Mouse (Mus musculus): ENCODE data around the gene Shpk. TPM values are rescaled to one million over a fixed set of nuclear protein-coding genes. Genes with fewer than 3 reads are reported as not detected.

Gene Shpk
- 2.0 TPM for polyA plus RNA-seq (2014; fragmentation: Illumina TruSeq; extraction: RNeasy Lipid Tissue Mini Kit (QIAGEN cat#74804); ENCODE audit: insufficient read depth, low read depth, low replicate concordance)

DNA sequence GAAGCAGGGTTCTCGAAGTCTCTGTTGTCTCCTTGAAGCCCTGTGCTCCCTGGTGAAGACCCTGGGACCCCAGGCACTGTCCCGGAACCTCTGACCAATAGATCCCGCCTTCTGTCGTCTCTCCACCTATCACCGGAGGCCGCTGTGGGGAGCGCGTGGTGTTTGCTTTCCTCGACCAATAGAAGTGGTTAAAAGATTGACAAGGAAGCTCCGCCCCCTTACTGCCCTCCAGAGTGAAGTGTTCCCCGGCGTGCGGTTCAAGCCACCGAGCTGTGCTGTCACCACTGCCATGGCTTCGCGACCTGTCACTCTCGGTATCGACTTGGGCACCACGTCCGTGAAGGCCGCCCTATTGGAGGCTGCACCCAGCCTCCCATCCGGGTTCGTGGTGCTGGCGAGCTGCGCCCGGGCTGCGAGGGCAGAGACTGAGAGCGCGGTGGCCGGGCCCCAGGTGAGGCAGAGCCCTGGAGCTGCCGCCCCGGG lies at the start of gene Shpk:
Gene Shpk (plus strand): TSS at position 231 of the 483 bp plus-strand sequence.

DNA sequence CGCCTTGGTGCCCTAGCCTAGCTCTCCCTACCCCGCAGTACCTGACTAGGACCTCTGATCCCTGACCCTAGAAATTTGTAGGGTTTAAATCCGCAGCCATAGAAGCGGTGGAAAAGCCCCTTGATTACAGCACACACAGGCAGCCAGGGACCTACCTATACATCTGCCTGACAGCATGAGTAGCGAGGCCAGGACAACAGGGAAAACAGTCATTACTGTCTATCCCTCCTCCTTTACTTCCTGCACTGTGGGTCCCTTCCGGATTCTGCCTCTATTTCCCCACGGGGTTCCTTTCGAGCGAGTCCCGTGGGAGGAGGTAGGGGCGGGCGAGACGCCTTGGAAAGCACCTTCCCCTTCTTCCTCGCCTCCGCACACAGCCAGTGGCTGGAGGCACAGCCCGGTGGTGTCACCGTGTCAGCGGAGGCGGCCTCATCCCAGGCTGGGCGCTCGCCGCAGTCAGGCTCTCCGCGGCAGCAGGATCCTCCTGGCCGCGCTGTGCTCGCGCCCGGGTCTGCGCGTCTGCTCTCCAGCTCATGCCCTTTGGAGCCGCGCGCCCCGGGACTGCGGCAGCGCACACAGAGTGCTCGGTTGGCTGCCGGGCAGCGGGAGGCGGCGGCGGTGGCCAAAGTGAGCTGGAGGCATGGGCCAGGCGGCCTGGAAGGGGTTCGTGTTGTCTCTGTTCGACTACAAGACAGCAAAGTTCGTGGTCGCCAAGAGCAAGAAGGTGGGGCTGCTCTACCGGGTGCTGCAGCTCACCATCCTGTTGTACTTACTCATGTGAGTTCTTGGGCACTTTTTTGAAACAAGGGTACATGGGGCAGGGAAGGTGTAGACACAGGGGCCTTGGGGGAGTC lies 39.1 kb upstream of the Shpk start, which contains the start of gene P2rx5:
Gene P2rx5 (plus strand): TSS at position 465 of the 854 bp plus-strand sequence.

DNA sequence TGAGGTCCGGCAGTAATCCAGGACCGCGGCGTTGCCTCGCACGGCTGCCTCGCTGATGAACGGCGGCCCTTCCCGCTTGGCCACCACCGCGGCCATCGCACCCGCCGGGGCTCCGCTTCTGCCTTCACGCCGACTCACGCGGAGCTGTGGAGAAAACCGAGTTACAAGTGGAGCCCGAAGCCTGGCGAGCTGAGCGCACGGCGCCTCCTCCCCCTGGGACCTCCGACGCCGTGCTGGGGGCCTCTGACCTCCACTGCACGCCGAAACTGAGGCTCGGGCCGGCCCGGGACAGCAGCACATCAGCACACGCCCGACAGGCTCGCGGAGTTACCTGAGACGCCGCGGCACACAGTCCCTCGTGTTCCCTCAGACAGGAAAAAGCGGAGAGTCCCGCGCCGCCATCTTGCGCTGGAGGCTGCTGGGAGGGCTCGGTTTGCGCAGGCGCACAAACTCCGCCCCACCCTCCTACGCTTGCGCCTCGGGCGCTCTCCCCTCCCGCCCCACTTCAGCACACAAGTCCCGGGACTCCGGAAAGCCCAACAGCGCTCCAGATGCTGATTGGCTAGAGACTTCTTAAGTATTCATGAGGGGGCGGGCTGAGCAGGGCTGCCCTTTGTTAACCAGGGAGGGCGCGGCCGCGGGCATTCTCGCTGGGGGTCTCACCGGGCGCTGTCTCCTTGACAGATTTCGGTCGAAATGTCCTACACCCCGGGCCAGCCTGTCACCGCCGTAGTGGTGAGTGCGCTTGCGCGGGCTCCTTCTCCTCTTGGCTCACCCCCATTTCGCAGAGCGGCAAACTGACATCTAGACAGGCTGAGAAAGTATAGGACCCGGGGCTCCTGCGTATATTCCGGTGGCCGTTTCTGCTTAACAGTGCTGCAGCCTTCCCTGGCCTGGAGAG lies 22.4 kb upstream of the Shpk start, which contains the start of the genes Emc6 and Tax1bp3:
Gene Emc6 (minus strand): TSS at position 430 of the 901 bp plus-strand sequence.
Gene Tax1bp3 (plus strand): TSS at position 476 of the 901 bp plus-strand sequence.

DNA sequence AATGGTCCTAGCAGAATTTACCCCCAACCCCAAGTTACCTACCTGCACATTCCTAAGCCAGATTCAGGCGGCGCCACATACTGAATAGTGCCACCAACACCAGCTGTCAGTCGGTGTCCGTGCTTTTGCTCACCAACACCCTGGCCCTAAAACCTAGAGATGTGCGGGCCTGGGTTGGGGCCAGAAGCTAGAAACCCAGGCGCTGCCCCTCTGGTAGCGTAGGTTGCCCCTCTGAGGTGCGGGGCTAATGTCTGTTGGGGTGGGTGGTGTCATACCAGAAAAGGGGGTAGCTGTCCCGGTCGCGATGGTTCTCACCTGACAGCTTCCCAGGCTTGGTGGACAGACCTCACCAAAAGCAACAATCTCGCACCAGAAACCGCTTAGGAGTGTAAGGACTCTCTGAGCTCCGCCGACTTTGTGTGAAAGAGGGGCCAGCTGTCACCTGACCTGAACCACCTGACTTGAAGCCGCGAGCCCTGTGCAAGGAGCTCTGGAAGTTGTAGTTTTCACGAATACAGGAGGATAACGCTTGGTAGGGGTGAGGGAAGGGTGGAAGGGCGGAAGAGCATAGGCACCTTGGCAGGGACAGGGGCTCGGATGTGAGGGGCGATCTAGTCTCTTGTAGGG lies 544 bp upstream of the Shpk start, which contains the start of gene Ctns:
Gene Ctns (minus strand): TSS at position 440 of the 627 bp plus-strand sequence.

DNA sequence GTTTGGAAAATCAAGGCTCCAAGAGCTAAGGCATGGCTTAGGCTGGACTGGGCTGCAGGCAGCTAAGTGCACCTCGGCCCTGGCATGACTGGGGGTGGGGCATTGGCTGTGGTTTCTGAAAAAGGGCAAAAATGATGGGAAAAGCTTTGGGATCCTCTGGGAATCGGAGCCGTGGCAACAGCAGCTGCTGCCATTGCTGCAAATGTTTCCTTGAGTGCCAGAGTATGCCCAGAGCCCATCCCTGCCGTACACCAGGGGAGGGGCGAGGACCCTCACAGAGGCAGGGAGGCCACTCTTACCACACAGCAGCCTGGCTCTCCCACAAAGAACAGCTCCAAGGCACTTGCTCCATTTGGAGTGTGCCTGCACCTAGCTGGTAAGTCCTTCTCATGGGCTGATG lies 34.7 kb downstream of the Shpk start, which contains the start of gene Trpv1:
Gene Trpv1 (plus strand): TSS at position 301 of the 400 bp plus-strand sequence.

DNA sequence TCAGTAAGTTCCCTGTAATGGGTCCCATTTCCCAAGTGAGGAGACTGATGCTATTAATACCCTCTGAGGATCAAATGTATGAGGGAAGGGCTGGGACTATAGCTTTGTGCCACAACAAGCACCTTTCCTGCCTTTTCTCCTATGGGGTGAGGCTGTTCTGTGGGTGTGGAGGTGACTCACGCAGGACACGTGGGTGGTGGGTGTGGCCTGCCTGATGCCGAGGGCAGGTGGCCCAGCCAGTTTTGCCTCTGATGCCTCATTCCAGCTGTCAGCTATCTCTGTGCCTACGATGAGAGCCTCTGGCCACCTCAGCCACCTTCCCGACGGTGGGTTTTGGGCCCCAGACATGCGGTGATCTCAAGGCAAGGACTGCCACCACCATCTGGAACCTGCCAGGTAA lies 68.0 kb downstream of the Shpk start, which contains the start of gene Trpv3:
Gene Trpv3 (plus strand): TSS at position 122 of the 400 bp plus-strand sequence.

Other genes starting within 250 kb of the Shpk start
- gene Atp2a3, start 238.3 kb upstream of the Shpk start, polyA plus RNA-seq (2014; fragmentation: Illumina TruSeq; extraction: RNeasy Lipid Tissue Mini Kit (QIAGEN cat#74804); ENCODE audit: insufficient read depth, low read depth, low replicate concordance) = 58.2 TPM
- gene P2rx1, start 200.4 kb upstream of the Shpk start, polyA plus RNA-seq (2014; fragmentation: Illumina TruSeq; extraction: RNeasy Lipid Tissue Mini Kit (QIAGEN cat#74804); ENCODE audit: insufficient read depth, low read depth, low replicate concordance) = 2.5 TPM
- gene Camkk1, start 180.5 kb upstream of the Shpk start, polyA plus RNA-seq (2014; fragmentation: Illumina TruSeq; extraction: RNeasy Lipid Tissue Mini Kit (QIAGEN cat#74804); ENCODE audit: insufficient read depth, low read depth, low replicate concordance) = 4.1 TPM
- gene Ncbp3, start 151.7 kb upstream of the Shpk start, polyA plus RNA-seq (2014; fragmentation: Illumina TruSeq; extraction: RNeasy Lipid Tissue Mini Kit (QIAGEN cat#74804); ENCODE audit: insufficient read depth, low read depth, low replicate concordance) = 3.0 TPM
- 1.3 TPM for gene Itgae, start 108.9 kb upstream of the Shpk start, polyA plus RNA-seq (2014; fragmentation: Illumina TruSeq; extraction: RNeasy Lipid Tissue Mini Kit (QIAGEN cat#74804); ENCODE audit: insufficient read depth, low read depth, low replicate concordance)
- gene Haspin, start 61.2 kb upstream of the Shpk start, polyA plus RNA-seq (2014; fragmentation: Illumina TruSeq; extraction: RNeasy Lipid Tissue Mini Kit (QIAGEN cat#74804); ENCODE audit: insufficient read depth, low read depth, low replicate concordance) = 0.49 TPM
- gene P2rx5, start 39.0 kb upstream of the Shpk start, polyA plus RNA-seq (2014; fragmentation: Illumina TruSeq; extraction: RNeasy Lipid Tissue Mini Kit (QIAGEN cat#74804); ENCODE audit: insufficient read depth, low read depth, low replicate concordance) = 3.9 TPM
- 70.2 TPM for gene Emc6, start 22.4 kb upstream of the Shpk start, polyA plus RNA-seq (2014; fragmentation: Illumina TruSeq; extraction: RNeasy Lipid Tissue Mini Kit (QIAGEN cat#74804); ENCODE audit: insufficient read depth, low read depth, low replicate concordance)
- 108 TPM for gene Tax1bp3, start 22.4 kb upstream of the Shpk start, polyA plus RNA-seq (2014; fragmentation: Illumina TruSeq; extraction: RNeasy Lipid Tissue Mini Kit (QIAGEN cat#74804); ENCODE audit: insufficient read depth, low read depth, low replicate concordance)
- 7.2 TPM for gene Ctns, start 418 bp upstream of the Shpk start, polyA plus RNA-seq (2014; fragmentation: Illumina TruSeq; extraction: RNeasy Lipid Tissue Mini Kit (QIAGEN cat#74804); ENCODE audit: insufficient read depth, low read depth, low replicate concordance)
- 0.17 TPM for gene Trpv1, start 34.8 kb downstream of the Shpk start, polyA plus RNA-seq (2014; fragmentation: Illumina TruSeq; extraction: RNeasy Lipid Tissue Mini Kit (QIAGEN cat#74804); ENCODE audit: insufficient read depth, low read depth, low replicate concordance)
- 0.03 TPM for gene Trpv3, start 67.9 kb downstream of the Shpk start, polyA plus RNA-seq (2014; fragmentation: Illumina TruSeq; extraction: RNeasy Lipid Tissue Mini Kit (QIAGEN cat#74804); ENCODE audit: insufficient read depth, low read depth, low replicate concordance)
- gene Aspa, start 130.1 kb downstream of the Shpk start, polyA plus RNA-seq (2014; fragmentation: Illumina TruSeq; extraction: RNeasy Lipid Tissue Mini Kit (QIAGEN cat#74804); ENCODE audit: insufficient read depth, low read depth, low replicate concordance) = 6.8 TPM
- not detected for gene Gm49340, start 130.3 kb downstream of the Shpk start, polyA plus RNA-seq (2014; fragmentation: Illumina TruSeq; extraction: RNeasy Lipid Tissue Mini Kit (QIAGEN cat#74804); ENCODE audit: insufficient read depth, low read depth, low replicate concordance)
- gene Spata22, start 130.3 kb downstream of the Shpk start, polyA plus RNA-seq (2014; fragmentation: Illumina TruSeq; extraction: RNeasy Lipid Tissue Mini Kit (QIAGEN cat#74804); ENCODE audit: insufficient read depth, low read depth, low replicate concordance) = 0.19 TPM
- not detected for gene Olfr20, start 151.3 kb downstream of the Shpk start, polyA plus RNA-seq (2014; fragmentation: Illumina TruSeq; extraction: RNeasy Lipid Tissue Mini Kit (QIAGEN cat#74804); ENCODE audit: insufficient read depth, low read depth, low replicate concordance)
- gene Olfr376, start 171.8 kb downstream of the Shpk start, polyA plus RNA-seq (2014; fragmentation: Illumina TruSeq; extraction: RNeasy Lipid Tissue Mini Kit (QIAGEN cat#74804); ENCODE audit: insufficient read depth, low read depth, low replicate concordance) = not detected
- not detected for gene Olfr1, start 200.2 kb downstream of the Shpk start, polyA plus RNA-seq (2014; fragmentation: Illumina TruSeq; extraction: RNeasy Lipid Tissue Mini Kit (QIAGEN cat#74804); ENCODE audit: insufficient read depth, low read depth, low replicate concordance)
- gene Olfr378, start 229.0 kb downstream of the Shpk start, polyA plus RNA-seq (2014; fragmentation: Illumina TruSeq; extraction: RNeasy Lipid Tissue Mini Kit (QIAGEN cat#74804); ENCODE audit: insufficient read depth, low read depth, low replicate concordance) = not detected